Mouse (Mus musculus) midbrain, embryonic 14.5 days (tissue): ENCODE data around the gene Iqgap3. TPM values are rescaled to one million over a fixed set of nuclear protein-coding genes. Genes with fewer than 3 reads are reported as not detected.

Experiments
- ATAC-seq: fragments of 200-750 bp; cut with Nextera tagmentation; 2 replicates; pipeline ENCODE4 v1.8.0; 2017; ENCODE audit warnings: moderate number of reproducible peaks, moderate library complexity; ENCODE audit not compliant: low FRiP score, low TSS enrichment
- DNase-seq: peaks from one replicate; pipeline ENCODE4 v3.0.0-alpha.2; 2015
- H3K27ac ChIP-seq: fragments of 300-500 bp; sonication (generic); replicated peaks from 2 replicates; pipeline ENCODE4 v1.5.1; 2014; ENCODE audit warnings: mild to moderate bottlenecking, low read depth, low read length, moderate library complexity
- H3K27me3 ChIP-seq: fragments of 300-500 bp; sonication (generic); 2 replicates; pipeline ENCODE4 v1.6.1; 2014; ENCODE audit warnings: low read length, control low read depth, mixed read lengths; ENCODE audit not compliant: control insufficient read depth, insufficient read depth
- H3K36me3 ChIP-seq: fragments of 300-500 bp; sonication (generic); 2 replicates; pipeline ENCODE4 v1.6.1; 2014; ENCODE audit warnings: low read length, control low read depth; ENCODE audit not compliant: control insufficient read depth, insufficient read depth
- H3K4me1 ChIP-seq: fragments of 300-500 bp; sonication (generic); 2 replicates; pipeline ENCODE4 v1.6.1; 2014; ENCODE audit warnings: mild to moderate bottlenecking, antibody characterized with exemption, low read length, control low read depth; ENCODE audit not compliant: control insufficient read depth, insufficient read depth
- H3K4me2 ChIP-seq: fragments of 300-500 bp; sonication (generic); 2 replicates; pipeline ENCODE4 v1.6.1; 2014; ENCODE audit warnings: mild to moderate bottlenecking, low read length, moderate library complexity
- H3K4me3 ChIP-seq: fragments of 300-500 bp; sonication (generic); replicated peaks from 2 replicates; pipeline ENCODE4 v1.5.1; 2014; ENCODE audit warnings: low read depth, low read length
- H3K9ac ChIP-seq: fragments of 300-500 bp; sonication (generic); replicated peaks from 2 replicates; pipeline ENCODE4 v1.6.1; 2014; ENCODE audit warnings: mild to moderate bottlenecking, low read length, moderate library complexity
- H3K9me3 ChIP-seq: fragments of 300-500 bp; sonication (generic); 2 replicates; pipeline ENCODE4 v1.6.1; 2016; ENCODE audit warnings: low read length, control low read depth, mixed read lengths; ENCODE audit not compliant: control insufficient read depth
- WGBS: fragments of 180-500 bp; shearing (Covaris S2); extraction: QIAGEN DNeasy Blood & Tissue Kit; methylation state at CpG from one replicate; pipeline ENCODE4 v1.1.7; 2014; 5-methylcytosine and 5-hydroxymethylcytosine counted together
- polyA plus RNA-seq: library from polyadenylated mRNA; unstranded; fragments of >200 nt; fragmentation: Nextera tagmentation; extraction: Ambion mirVana; gene quantifications from 2 replicates; pipeline ENCODE4 v1.2.1, GENCODE M21; 2014

Iqgap3 gene
- polyA plus RNA-seq, 1 experiment from 2014 or later, result 3.5 TPM

DNA sequence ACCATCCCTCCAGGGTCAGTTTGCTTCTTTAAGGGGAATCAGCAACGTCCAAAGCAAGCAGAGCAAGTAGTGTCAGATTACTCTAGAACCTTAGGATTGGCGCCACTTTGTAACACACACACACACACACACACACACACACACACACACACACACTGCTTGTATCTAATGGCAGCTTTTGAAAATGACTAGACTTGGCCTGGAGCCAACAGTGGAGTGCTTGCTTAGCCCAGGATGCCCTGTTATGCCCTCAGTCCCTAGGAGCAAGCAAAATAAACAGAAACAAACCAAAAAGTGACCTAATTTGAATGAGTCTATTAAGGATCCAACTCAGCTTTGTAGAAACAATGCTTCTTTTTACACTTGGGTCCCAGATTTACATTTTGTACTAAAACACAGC lies 13.4 kb upstream of the Iqgap3 start:
- WGBS, result 48% methylated on average over 2 of the region's 2 CpGs
- no peaks in the 10 kb centered on the region for H3K4me1 ChIP-seq
- H3K27me3 ChIP-seq, result no peaks in the 10 kb centered on the region
- H3K9me3 ChIP-seq, result no peaks in the 10 kb centered on the region
- H3K27ac ChIP-seq, result no peak overlapping the region
- DNase-seq, result peak; percentile 35
- H3K36me3 ChIP-seq, result no peaks in the 10 kb centered on the region
- H3K9ac ChIP-seq, result no peak overlapping the region
- no peak overlapping the region for H3K4me2 ChIP-seq
- ATAC-seq, result no peak
- H3K4me3 ChIP-seq, result no peak overlapping the region

DNA sequence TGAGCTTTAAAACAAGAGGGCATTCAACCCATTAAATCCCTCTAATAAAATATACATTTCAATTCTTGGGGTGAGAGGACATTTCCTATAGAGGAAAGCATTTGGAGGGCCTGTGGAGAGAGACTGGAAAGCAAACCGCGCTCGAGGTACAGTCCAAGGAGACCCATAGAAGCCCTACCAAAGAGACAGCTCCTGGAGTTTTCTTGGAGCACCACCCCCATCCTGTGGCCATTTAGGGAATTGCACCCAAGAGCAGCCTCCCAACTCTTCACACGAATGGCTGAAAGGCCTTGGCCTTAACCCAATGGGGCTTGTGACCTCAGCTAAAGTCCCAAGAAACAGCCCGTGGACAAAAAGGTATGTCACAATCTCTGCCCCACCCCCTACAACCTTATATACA lies 10.0 kb upstream of the Iqgap3 start:
- Histone ChIP-seq H3K36me3 (no peaks in the 10 kb centered on the region), H3K9ac (no peak overlapping the region), H3K27ac (no peak overlapping the region), H3K4me3 (no peak overlapping the region), H3K4me1 (no peaks in the 10 kb centered on the region), H3K9me3 (no peaks in the 10 kb centered on the region), H3K4me2 (no peak overlapping the region), H3K27me3 (no peaks in the 10 kb centered on the region)
- ATAC-seq (peak; percentile 48; the same call in 1 of the 2 replicates), DNase-seq (peak; percentile 91)
- WGBS, result 0% methylated on average over 5 of the region's 5 CpGs

DNA sequence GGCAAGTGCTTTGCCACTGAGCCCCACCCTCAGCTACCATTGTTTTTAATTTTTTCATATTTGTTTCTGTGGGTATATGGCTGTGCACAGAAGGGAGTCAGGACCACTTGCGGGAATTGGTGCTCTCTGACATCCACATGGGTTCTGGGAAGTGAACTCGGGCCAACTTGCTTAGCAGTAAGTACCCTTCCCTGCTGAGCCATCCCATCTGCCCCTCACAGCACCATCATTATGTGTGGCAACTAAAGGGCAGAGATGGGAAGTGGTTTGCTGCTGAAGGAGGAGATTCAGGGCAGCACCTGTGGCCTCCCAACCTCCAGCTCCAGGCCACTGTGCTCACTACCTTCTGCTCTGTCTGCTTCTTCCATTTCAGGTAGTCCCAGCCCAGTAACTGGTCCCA lies 8.1 kb upstream of the Iqgap3 start:
- Histone ChIP-seq H3K4me2 (no peak overlapping the region), H3K27me3 (no peaks in the 10 kb centered on the region), H3K4me3 (no peak overlapping the region), H3K27ac (no peak overlapping the region), H3K36me3 (no peaks in the 10 kb centered on the region), H3K9me3 (no peaks in the 10 kb centered on the region), H3K9ac (no peak overlapping the region), H3K4me1 (no peaks in the 10 kb centered on the region)
- no peak for ATAC-seq
- WGBS, result 74% methylated on average over 2 of the region's 2 CpGs
- DNase-seq, result no peak

DNA sequence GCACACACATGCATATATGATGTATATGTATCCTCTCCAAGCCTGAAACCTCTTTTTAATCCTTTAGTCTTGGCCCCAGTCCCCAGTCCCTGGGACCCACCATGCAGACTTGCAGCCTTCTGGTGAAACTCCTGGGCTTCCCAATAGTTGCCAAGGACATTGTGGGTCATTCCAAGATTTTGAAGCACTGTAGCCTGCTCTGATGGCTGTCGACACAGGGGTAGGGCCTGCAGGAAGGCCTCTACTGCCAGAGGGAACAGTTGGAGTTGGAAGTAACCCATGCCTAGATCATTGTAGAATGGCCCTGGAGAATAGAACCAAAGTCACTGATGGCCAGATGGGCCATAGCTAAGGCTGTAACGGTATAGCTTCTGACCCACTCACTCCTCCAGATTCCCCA lies 7.4 kb upstream of the Iqgap3 start:
- Histone ChIP-seq H3K27me3 (no peaks in the 10 kb centered on the region), H3K4me1 (no peaks in the 10 kb centered on the region), H3K36me3 (no peaks in the 10 kb centered on the region), H3K4me3 (no peak overlapping the region), H3K27ac (no peak overlapping the region), H3K9ac (no peak overlapping the region), H3K4me2 (no peak overlapping the region), H3K9me3 (no peaks in the 10 kb centered on the region)
- ATAC-seq (no peak), DNase-seq (no peak)
- WGBS, result 72% methylated on average over 2 of the region's 2 CpGs

DNA sequence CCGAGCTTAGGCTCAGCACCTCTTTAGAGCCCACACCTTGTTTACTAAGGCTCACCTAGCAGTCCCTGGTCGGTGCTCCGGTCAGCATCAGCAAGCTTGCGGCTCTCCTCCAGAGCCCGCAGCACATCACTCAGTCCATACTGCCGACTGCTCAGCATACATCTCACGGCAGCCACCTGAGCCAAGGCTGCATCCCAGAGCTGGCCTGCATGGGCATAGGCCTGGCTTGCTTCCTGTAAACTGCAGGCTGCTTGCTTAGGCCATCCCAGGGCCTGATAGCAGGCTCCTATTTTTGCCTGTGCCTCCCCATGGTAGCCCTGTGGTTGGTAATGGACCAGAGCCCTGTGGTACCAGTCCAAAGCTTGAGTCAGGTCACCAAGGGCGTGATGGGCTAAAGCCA lies 7.0 kb upstream of the Iqgap3 start:
- WGBS, result 80% methylated on average over 8 of the region's 8 CpGs
- Histone ChIP-seq H3K27ac (no peak overlapping the region), H3K9ac (no peak overlapping the region)

DNA sequence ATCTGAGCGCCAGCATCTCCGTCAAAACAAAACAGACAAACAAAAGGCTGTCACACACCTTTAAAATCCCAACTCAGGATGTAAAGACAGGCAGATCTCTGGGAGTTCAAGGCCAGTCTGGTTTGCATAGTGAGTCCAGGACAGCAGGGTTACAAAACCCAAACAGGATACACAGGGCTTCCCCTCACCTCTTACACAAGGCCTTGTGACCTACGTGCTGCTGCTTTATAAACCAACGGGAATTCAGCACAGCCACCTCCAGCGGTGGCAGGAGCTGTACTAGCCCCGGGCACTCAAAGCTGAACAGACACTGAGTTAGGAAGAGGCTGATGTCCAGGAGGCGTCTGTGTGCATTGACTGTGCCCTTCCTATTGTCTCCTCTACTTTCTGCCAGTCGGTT lies 4.3 kb upstream of the Iqgap3 start:
- Histone ChIP-seq H3K9ac (no peak overlapping the region), H3K4me1 (no peaks in the 10 kb centered on the region), H3K4me2 (no peak overlapping the region), H3K36me3 (no peaks in the 10 kb centered on the region), H3K27ac (no peak overlapping the region), H3K9me3 (no peaks in the 10 kb centered on the region), H3K27me3 (no peaks in the 10 kb centered on the region), H3K4me3 (no peak overlapping the region)
- 33% methylated on average over 8 of the region's 8 CpGs for WGBS
- DNase-seq (no peak), ATAC-seq (no peak)

More for the DNA sequence above, 7.0 kb upstream of the Iqgap3 start:
- Histone ChIP-seq H3K36me3 (no peaks in the 10 kb centered on the region), H3K4me1 (no peaks in the 10 kb centered on the region), H3K4me2 (no peak overlapping the region), H3K27me3 (no peaks in the 10 kb centered on the region), H3K9me3 (no peaks in the 10 kb centered on the region), H3K4me3 (no peak overlapping the region)
- no peak for DNase-seq
- ATAC-seq, result no peak

DNA sequence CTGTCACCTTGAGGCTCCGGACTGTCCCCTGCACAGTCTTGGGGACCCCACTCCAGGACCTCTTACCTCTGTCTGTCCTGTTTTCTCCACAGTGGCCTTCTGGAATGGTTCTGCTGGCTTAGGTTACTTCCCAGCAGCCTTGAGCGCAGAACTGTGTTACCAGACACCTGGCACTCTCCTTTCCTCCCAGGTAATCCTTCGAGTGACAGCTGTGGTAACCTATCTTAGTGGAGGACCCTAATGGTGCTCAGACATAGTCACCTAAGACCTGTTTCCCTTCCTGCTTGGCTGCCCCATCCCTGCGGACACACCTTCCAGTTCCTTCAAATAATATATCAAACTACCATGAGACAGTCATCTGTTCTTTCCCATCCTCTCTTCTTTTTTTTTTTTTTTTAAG lies 3.6 kb upstream of the Iqgap3 start, which contains the start of gene Ttc24:
TSS of gene Ttc24 (minus strand) at position 101 of the 400 bp plus-strand sequence.
- DNase-seq, result no peak
- H3K27ac ChIP-seq, result no peak within 1 kb of the TSS
- no peak for ATAC-seq
- no peak within 1 kb of the TSS for H3K4me3 ChIP-seq
- H3K4me2 ChIP-seq, result no peak within 1 kb of the TSS
- no peak within 1 kb of the TSS for H3K9ac ChIP-seq
- H3K27me3 ChIP-seq, result no peaks in the 10 kb centered on the region
- no peaks in the 10 kb centered on the region for H3K4me1 ChIP-seq
- no peaks in the 10 kb centered on the region for H3K9me3 ChIP-seq
- 84% methylated on average over 4 of the region's 4 CpGs for WGBS
- H3K36me3 ChIP-seq, result no peaks in the 10 kb centered on the region

DNA sequence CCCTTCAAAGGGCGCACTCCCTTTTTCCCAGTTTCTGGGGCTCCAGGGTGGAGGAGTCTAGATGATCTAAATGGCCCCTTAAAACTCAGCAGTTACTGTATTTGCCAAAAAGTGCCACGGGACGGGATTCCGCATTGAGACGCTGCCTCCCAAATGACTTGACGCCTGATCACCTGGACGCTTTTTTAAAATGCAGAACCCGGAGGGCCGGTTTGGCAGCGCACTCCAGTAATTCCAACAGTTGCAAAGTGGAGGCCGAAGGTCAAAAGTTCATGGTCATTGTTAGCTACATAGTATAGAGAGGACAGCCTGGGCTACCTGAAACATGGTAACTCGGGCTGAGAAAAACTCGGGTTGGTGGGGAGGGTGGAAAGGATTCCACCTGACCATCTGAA lies 450 bp downstream of the Iqgap3 start:
- peak overlapping the region; percentile 82 for H3K4me2 ChIP-seq
- DNase-seq (no peak), ATAC-seq (no peak)
- H3K4me1 ChIP-seq, result no peaks in the 10 kb centered on the region
- WGBS, result 3% methylated on average over 13 of the region's 13 CpGs
- H3K4me3 ChIP-seq, result peak overlapping the region; percentile 41
- H3K9me3 ChIP-seq, result no peaks in the 10 kb centered on the region
- H3K27ac ChIP-seq, result no peak overlapping the region
- 0 out of 2 replicates have a peak overlapping the region, but pooled peaks have one; percentile 9 for H3K9ac ChIP-seq
- H3K27me3 ChIP-seq, result no peaks in the 10 kb centered on the region
- no peaks in the 10 kb centered on the region for H3K36me3 ChIP-seq

DNA sequence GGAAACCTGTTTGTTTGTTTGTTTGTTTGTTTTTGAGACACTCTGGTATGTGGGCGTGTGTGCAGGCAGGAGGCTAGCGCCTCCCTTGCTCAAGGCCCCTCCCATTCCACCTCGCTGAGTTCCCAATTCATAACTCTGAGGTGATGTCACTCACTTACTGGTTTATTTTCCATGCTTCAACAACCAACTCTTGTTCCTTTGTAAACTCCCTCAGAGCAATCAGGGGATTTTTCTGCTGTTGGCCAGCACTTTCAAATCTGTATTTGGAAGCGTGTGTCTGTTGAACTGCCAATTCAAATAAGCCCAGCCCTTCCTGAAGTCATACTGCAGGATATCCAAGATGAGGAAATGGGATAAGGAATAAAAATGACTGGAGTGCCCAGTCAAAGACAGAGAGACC lies 892 bp downstream of the Iqgap3 start:
- Histone ChIP-seq H3K4me3 (peak overlapping the region; percentile 41), H3K9me3 (no peaks in the 10 kb centered on the region), H3K4me2 (peak overlapping the region; percentile 82), H3K4me1 (no peaks in the 10 kb centered on the region), H3K27ac (no peak overlapping the region), H3K27me3 (no peaks in the 10 kb centered on the region), H3K36me3 (no peaks in the 10 kb centered on the region), H3K9ac (no peak overlapping the region)
- peak; percentile 5 for DNase-seq
- no peak for ATAC-seq
- WGBS, result 19% methylated on average over 4 of the region's 4 CpGs
